Mouse (Mus musculus) heart, embryonic 11.5 days (tissue): ENCODE measurements around the gene Cdk6. TPM values are rescaled to one million over a fixed set of nuclear protein-coding genes. Genes with fewer than 3 reads are reported as not detected.

Source experiments
- ATAC-seq: fragments of 200-750 bp; cut with Nextera tagmentation; replicated peaks from 2 replicates; pipeline ENCODE4 v1.8.0; 2017; ENCODE audit warnings: moderate library complexity; ENCODE audit not compliant: insufficient number of reproducible peaks, low FRiP score, low TSS enrichment
- H3K27ac ChIP-seq: fragments of 300-500 bp; sonication (generic); 2 replicates; pipeline ENCODE4 v1.5.1; 2014; ENCODE audit warnings: mild to moderate bottlenecking, low read depth, low read length
- H3K27me3 ChIP-seq: fragments of 300-500 bp; sonication (generic); 2 replicates; pipeline ENCODE4 v1.6.1; 2014; ENCODE audit warnings: mild to moderate bottlenecking, low read length, mixed read lengths; ENCODE audit not compliant: control insufficient read depth, insufficient read depth
- H3K36me3 ChIP-seq: fragments of 300-500 bp; sonication (generic); 2 replicates; pipeline ENCODE4 v1.6.1; 2014; ENCODE audit warnings: mild to moderate bottlenecking, low read length, moderate library complexity, mixed read lengths; ENCODE audit not compliant: control insufficient read depth, insufficient read depth
- H3K4me1 ChIP-seq: fragments of 300-500 bp; sonication (generic); 2 replicates; pipeline ENCODE4 v1.6.1; 2014; ENCODE audit warnings: low read length; ENCODE audit not compliant: control insufficient read depth, insufficient read depth
- H3K4me2 ChIP-seq: fragments of 300-500 bp; sonication (generic); 2 replicates; pipeline ENCODE4 v1.6.1; 2014; ENCODE audit warnings: mild to moderate bottlenecking, moderate library complexity
- H3K4me3 ChIP-seq: fragments of 300-500 bp; sonication (generic); 2 replicates; pipeline ENCODE4 v1.5.1; 2014; ENCODE audit warnings: low read depth, low read length
- H3K9ac ChIP-seq: fragments of 300-500 bp; sonication (generic); 2 replicates; pipeline ENCODE4 v1.6.1; 2014; ENCODE audit warnings: mild to moderate bottlenecking, low read depth, low read length, moderate library complexity
- H3K9me3 ChIP-seq: fragments of 300-500 bp; sonication (generic); replicated peaks from 2 replicates; pipeline ENCODE4 v1.6.1; 2016; ENCODE audit warnings: low read length; ENCODE audit not compliant: control insufficient read depth
- WGBS: fragments of 180-500 bp; shearing (Covaris S2); extraction: QIAGEN DNeasy Blood & Tissue Kit; methylation state at CpG from one replicate; pipeline ENCODE4 v1.1.7; 2014; ENCODE audit not compliant: insufficient replicate concordance; 5-methylcytosine and 5-hydroxymethylcytosine counted together
- polyA plus RNA-seq: library from polyadenylated mRNA; unstranded; fragments of >200 nt; fragmentation: Nextera tagmentation; extraction: Ambion mirVana; gene quantifications from 2 replicates; pipeline ENCODE4 v1.2.1, GENCODE M21; 2014

Gene Cdk6
- polyA plus RNA-seq, 1 experiment from 2014 or later, result 31.3 TPM

DNA sequence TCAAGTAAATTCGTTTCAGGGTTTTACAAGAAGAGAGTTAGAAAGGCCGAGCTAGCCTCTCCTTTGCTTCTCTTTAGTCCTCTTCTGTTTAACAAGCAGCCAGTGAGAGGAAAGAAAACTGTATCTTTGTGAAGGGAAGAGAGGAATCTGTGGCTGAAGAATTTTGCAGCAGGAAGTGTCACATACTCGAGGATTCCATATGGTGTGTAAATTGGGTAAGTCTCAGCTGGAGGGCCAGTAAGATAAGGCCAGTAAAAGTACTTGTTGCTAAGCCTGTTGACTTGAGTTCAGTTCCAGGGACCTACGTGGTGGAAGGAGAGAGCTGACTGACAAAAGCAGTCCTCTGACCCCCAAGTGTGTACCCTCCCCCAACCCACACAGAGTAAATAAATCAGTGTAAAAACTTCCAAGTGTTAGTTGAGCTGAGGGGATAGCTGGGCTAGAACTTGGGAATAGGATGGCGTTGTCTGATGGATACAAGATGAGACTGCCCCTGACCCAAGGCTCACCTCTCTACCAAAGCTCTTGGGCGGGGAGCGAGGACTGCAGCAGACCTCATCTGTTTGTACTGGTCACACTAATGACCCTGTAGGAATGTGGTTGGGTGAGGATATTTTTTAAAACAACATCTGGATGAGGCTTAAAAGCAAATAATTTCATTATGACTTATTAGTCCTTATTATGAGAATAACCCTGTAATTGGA is 145.4 kb downstream of the Cdk6 start:
- Histone ChIP-seq H3K4me2 (no peak overlapping the region), H3K4me1 (peaks cover 3% of the 10 kb centered on the region; the same call in 1 of the 2 replicates), H3K9me3 (0 out of 2 replicates have a peak, but pooled peaks cover 2% of the 10 kb centered on the region), H3K36me3 (peaks cover 3% of the 10 kb centered on the region; the same call in 1 of the 2 replicates), H3K9ac (no peak overlapping the region), H3K27ac (no peak overlapping the region), H3K27me3 (no peaks in the 10 kb centered on the region), H3K4me3 (no peak overlapping the region)
- WGBS, result 45% methylated on average over 7 of the region's 7 CpGs
- no peak for ATAC-seq

DNA sequence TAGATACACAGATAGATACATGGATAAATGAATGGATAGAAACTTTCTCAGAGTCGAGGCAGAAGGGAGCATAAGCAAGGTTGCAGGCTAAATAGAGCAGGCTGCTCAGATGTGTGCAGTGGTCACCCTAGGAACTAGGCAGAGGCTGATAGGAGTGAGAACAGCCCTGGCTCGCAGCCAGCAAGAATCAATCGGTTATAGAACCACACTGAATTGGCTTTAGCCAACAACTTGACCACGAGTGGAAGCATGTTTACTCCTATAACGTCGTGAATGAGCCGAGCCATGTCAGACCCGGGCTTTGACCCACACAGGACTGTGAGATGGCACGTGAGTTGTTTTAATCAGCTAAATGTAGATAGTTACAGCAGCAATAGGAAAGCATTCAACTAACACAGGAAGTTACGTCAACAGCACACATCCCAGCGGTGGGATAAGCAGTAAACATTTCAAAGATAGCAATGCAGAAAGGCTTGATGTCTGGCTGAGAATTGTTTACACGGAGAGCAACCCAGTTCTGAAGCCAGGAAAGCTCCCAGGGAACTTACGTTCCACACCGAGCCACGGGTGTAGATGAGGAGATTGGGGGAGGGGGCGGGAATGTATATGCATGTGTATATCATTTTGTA is 147.0 kb downstream of the Cdk6 start:
- no peak overlapping the region for H3K4me3 ChIP-seq
- H3K9me3 ChIP-seq, result 0 out of 2 replicates have a peak, but pooled peaks cover 2% of the 10 kb centered on the region
- H3K9ac ChIP-seq, result no peak overlapping the region
- H3K4me1 ChIP-seq, result peaks cover 3% of the 10 kb centered on the region; the same call in 1 of the 2 replicates
- H3K27ac ChIP-seq, result no peak overlapping the region
- no peaks in the 10 kb centered on the region for H3K27me3 ChIP-seq
- no peak for ATAC-seq
- H3K4me2 ChIP-seq, result peak overlapping the region; percentile 3
- 66% methylated on average over 16 of the region's 16 CpGs for WGBS
- H3K36me3 ChIP-seq, result peaks cover 3% of the 10 kb centered on the region; the same call in 1 of the 2 replicates

DNA sequence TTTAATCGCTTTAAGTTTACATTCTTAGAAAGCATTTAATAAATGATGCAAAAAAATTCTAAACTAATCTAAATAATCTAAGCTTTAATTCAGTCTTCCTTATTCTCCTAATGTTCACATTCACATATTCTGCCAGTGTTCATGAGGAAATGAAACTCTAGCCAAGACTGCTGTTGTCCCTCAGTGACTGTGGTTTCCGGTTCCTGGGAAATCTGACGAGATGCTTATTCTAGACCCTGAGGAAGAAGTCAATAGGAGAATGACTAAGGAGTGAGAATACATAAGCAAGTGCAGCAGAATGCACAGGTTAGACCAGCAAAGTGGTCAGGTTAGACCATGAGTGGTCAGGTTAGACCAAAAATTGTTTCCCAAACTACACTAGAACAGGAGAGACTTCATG is 149.1 kb downstream of the Cdk6 start:
- Histone ChIP-seq H3K9me3 (no peaks in the 10 kb centered on the region), H3K4me3 (no peak overlapping the region), H3K4me1 (peaks cover 3% of the 10 kb centered on the region; the same call in 1 of the 2 replicates), H3K27me3 (no peaks in the 10 kb centered on the region), H3K9ac (no peak overlapping the region), H3K27ac (no peak overlapping the region), H3K4me2 (no peak overlapping the region), H3K36me3 (peaks cover 2% of the 10 kb centered on the region; the same call in 1 of the 2 replicates)
- WGBS, result 89% methylated on average over 3 of the region's 3 CpGs
- ATAC-seq, result no peak

DNA sequence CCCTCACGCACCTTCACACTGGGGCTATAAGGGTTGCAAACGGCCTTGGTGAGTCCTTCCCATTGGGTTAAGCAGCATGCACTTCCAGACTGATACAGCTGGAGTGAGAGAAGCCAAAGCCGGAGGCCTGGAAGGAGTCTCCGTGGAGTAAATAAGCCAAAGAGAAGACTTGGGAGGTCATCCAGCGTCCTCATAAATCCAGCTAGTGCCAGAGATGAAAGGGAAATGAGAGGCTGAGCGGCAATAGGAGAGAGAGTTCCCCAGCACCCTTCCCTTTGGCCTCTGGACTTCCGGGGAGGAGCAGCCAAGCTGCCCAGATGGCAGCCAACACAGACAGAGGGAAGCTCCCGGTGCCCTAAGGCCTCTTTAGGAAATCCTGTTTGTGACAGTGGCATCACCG is 149.8 kb downstream of the Cdk6 start:
- H3K9me3 ChIP-seq, result no peaks in the 10 kb centered on the region
- H3K4me1 ChIP-seq, result peaks cover 3% of the 10 kb centered on the region; the same call in 1 of the 2 replicates
- 72% methylated on average over 9 of the region's 9 CpGs for WGBS
- no peaks in the 10 kb centered on the region for H3K36me3 ChIP-seq
- no peak overlapping the region for H3K4me3 ChIP-seq
- no peaks in the 10 kb centered on the region for H3K27me3 ChIP-seq
- H3K4me2 ChIP-seq, result no peak overlapping the region
- no peak for ATAC-seq
- H3K9ac ChIP-seq, result no peak overlapping the region
- H3K27ac ChIP-seq, result no peak overlapping the region

DNA sequence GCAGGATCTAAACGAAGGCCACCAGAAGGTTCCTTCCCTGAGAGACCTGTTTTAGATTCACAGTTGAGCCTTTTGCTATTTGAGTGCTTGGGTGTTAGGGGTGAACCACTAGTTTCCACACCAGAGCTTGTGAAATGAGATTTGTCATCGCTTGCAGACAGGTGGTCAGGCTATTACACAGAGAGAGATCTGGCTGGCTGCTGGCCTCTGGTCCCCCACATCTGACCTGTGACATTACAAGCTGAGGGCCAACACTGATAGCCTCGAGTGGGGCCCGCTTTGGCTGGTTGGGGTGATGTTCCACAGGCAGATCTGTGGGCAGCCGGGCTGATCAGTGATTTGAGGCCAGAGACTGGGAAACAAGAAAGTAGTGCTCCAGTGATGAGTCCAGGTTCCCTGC is 150.6 kb downstream of the Cdk6 start:
- no peak overlapping the region for H3K9ac ChIP-seq
- H3K4me1 ChIP-seq, result peaks cover 3% of the 10 kb centered on the region; the same call in 1 of the 2 replicates
- H3K36me3 ChIP-seq, result no peaks in the 10 kb centered on the region
- H3K4me3 ChIP-seq, result no peak overlapping the region
- WGBS, result 49% methylated on average over 5 of the region's 5 CpGs
- no peaks in the 10 kb centered on the region for H3K27me3 ChIP-seq
- no peaks in the 10 kb centered on the region for H3K9me3 ChIP-seq
- no peak overlapping the region for H3K4me2 ChIP-seq
- no peak for ATAC-seq
- no peak overlapping the region for H3K27ac ChIP-seq

DNA sequence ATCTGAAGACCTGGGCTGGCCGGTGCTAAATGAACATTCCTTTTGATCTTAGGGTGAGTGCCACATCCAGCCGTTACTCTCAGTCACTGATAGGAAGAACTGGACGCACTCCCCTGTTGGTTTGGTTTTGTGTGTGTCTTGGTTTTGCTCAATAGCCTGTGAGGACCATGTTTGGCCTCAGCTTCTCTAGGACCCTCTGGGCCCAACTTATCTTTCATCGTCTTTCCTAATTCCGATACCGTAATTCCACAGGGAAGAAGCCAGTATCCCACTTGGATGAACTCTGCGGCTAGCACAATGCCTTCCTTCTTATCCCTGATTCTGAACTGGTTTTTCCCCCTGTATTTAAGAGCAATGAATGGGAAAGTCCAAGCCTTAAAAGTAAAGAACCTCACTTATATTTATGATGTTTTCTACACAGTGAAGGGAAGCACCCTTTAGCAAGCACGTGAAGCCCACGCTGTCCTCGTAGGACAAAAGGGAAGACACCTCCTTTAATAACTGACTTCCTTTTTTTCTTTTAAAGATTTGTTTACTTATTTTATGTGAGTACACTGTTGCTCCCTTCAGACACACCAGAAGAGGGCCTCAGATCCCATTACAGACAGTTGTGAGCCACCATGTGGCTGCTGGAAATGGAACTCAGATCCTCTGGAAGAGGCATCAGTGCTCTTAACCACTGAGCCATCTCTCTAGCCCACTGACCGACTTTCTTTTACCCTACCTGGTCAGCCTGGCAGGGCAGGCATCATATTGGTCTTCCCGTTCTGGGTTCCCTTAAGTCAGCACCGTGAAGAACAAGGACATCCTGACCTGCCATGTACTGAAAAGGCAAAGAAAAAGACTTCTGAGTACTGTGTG is 151.7 kb downstream of the Cdk6 start:
- Histone ChIP-seq H3K27me3 (no peaks in the 10 kb centered on the region), H3K4me3 (no peak overlapping the region), H3K4me1 (peaks cover under 1% of the 10 kb centered on the region; the same call in 1 of the 2 replicates), H3K36me3 (no peaks in the 10 kb centered on the region), H3K4me2 (no peak overlapping the region), H3K9ac (no peak overlapping the region), H3K9me3 (no peaks in the 10 kb centered on the region), H3K27ac (no peak overlapping the region)
- no peak for ATAC-seq
- 86% methylated on average over 13 of the region's 13 CpGs for WGBS

DNA sequence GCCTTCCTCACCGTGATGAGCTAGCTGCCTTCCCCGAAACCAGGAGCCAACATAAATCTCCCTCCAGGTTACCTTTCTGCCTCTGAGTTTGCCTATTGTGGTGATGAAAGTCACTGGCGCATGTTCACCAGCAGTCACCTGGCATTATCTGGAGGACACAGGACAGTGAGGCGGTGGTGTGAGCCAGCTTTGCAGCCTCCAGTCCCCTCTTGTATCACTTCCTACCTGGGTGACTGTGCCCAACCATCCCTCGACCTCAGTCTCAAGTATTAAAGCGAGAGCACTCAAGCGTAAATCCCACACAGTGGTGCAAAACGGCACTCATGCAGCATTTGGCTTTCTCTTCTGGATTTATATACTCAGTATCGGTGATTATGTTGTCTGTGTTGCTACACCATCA is 152.7 kb downstream of the Cdk6 start:
- H3K9ac ChIP-seq, result no peak overlapping the region
- 83% methylated on average over 9 of the region's 9 CpGs for WGBS

DNA sequence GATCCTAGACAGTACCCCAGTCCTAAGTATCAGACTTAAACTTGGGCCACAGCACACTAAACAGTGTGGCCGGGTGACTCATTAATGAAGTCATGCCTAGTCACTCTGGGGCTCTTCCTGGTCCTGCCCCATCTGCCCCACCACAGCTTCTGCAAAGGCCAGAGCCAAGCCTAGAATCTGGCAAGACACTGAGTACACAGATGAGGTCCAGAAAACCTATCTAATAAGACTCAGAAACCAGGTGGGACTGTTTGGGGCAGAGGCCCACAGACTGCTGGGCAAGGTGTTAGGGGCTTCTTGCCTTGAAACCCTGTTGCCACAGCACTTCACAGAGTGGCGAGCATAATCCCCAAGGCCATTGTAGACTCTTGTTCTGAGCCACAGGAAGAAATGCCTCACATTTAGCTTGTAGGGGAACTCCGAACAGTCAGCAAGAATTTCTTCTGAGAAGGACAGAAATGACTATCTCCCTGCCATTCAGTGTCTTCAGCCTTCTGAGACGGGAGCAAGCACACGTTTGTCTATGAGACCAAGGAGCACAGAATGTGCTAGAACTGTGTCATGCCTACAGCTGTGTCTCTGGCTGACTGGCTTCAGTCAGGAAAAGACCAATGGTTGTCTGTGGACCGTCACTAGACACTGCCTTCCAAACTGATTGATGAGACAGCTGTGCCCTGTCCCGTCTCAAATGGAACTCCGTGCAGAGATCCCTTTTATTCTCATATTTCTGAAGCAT is 153.3 kb downstream of the Cdk6 start:
- ATAC-seq, result no peak

More for the DNA sequence above, 152.7 kb downstream of the Cdk6 start:
- Histone ChIP-seq H3K27me3 (no peaks in the 10 kb centered on the region), H3K4me2 (no peak overlapping the region), H3K36me3 (no peaks in the 10 kb centered on the region), H3K4me3 (no peak overlapping the region), H3K27ac (no peak overlapping the region), H3K4me1 (no peaks in the 10 kb centered on the region; the same call in 1 of the 2 replicates), H3K9me3 (no peaks in the 10 kb centered on the region)
- no peak for ATAC-seq

More for the DNA sequence above, 153.3 kb downstream of the Cdk6 start:
- H3K4me1 ChIP-seq, result no peaks in the 10 kb centered on the region; the same call in 1 of the 2 replicates
- no peak overlapping the region for H3K4me3 ChIP-seq
- H3K9ac ChIP-seq, result no peak overlapping the region
- 74% methylated on average over 8 of the region's 8 CpGs for WGBS
- no peaks in the 10 kb centered on the region for H3K27me3 ChIP-seq
- H3K27ac ChIP-seq, result no peak overlapping the region
- H3K9me3 ChIP-seq, result no peaks in the 10 kb centered on the region
- no peak overlapping the region for H3K4me2 ChIP-seq
- no peaks in the 10 kb centered on the region for H3K36me3 ChIP-seq
